Mouse (Mus musculus) liver, embryonic 12.5 days (tissue): ENCODE data around the gene Nhp2. TPM values are rescaled to one million over a fixed set of nuclear protein-coding genes. Genes with fewer than 3 reads are reported as not detected.

Source experiments
- ATAC-seq: fragments of 200-750 bp; cut with Nextera tagmentation; 2 replicates; pipeline ENCODE4 v1.8.0; 2017; ENCODE audit warnings: moderate number of reproducible peaks, mild to moderate bottlenecking, moderate library complexity
- H3K27ac ChIP-seq: fragments of 300-500 bp; sonication (generic); 2 replicates; pipeline ENCODE4 v1.5.1; 2016; ENCODE audit warnings: mild to moderate bottlenecking
- H3K27me3 ChIP-seq: fragments of 300-500 bp; sonication (generic); replicated peaks from 2 replicates; pipeline ENCODE4 v1.6.1; 2016; ENCODE audit warnings: mild to moderate bottlenecking, moderate library complexity
- H3K36me3 ChIP-seq: fragments of 300-500 bp; sonication (generic); 2 replicates; pipeline ENCODE4 v1.6.1; 2016; ENCODE audit warnings: mild to moderate bottlenecking, moderate library complexity
- H3K4me1 ChIP-seq: fragments of 300-500 bp; sonication (generic); 2 replicates; pipeline ENCODE4 v1.6.1; 2016
- H3K4me2 ChIP-seq: fragments of 300-500 bp; sonication (generic); 2 replicates; pipeline ENCODE4 v1.6.1; 2016; ENCODE audit warnings: mild to moderate bottlenecking, moderate library complexity
- H3K4me3 ChIP-seq: fragments of 300-500 bp; sonication (generic); 2 replicates; pipeline ENCODE4 v1.5.1; 2016; ENCODE audit warnings: mild to moderate bottlenecking, moderate library complexity
- H3K9ac ChIP-seq: fragments of 300-500 bp; sonication (generic); 2 replicates; pipeline ENCODE4 v1.6.1; 2016; ENCODE audit warnings: mild to moderate bottlenecking, moderate library complexity
- H3K9me3 ChIP-seq: fragments of 300-500 bp; sonication (generic); replicated peaks from 2 replicates; pipeline ENCODE4 v1.6.1; 2016; ENCODE audit warnings: mild to moderate bottlenecking, moderate library complexity
- WGBS: fragments of 180-500 bp; shearing (Covaris S2); methylation state at CpG from one replicate; pipeline ENCODE4 v1.1.7; 2016; ENCODE audit not compliant: insufficient replicate concordance; 5-methylcytosine and 5-hydroxymethylcytosine counted together
- polyA plus RNA-seq: library from polyadenylated mRNA; unstranded; fragments of >200 nt; fragmentation: Nextera tagmentation; extraction: Ambion mirVana; gene quantifications from 2 replicates; pipeline ENCODE4 v1.2.1, GENCODE M21; 2016

Nhp2 gene
- polyA plus RNA-seq, 1 experiment from 2014 or later, result 228 TPM

- Histone ChIP-seq H3K27ac (no peak overlapping the region), H3K4me3 (no peak overlapping the region), H3K9ac (no peak overlapping the region), H3K36me3 (no peaks in the 10 kb centered on the region), H3K4me1 (no peaks in the 10 kb centered on the region), H3K27me3 (no peaks in the 10 kb centered on the region), H3K9me3 (no peaks in the 10 kb centered on the region), H3K4me2 (no peak overlapping the region)
- no peak for ATAC-seq
- whole genome bisulfite sequencing, result 74% methylated on average over 9 of the region's 9 CpGs
Measured at GRCm38 (mm10) chr11:51673291-51673690, 53.8 kb downstream of the Nhp2 start.

Other genes starting within 250 kb of the Nhp2 start
- gene Phykpl, start 35.0 kb upstream of the Nhp2 start, polyA plus RNA-seq, result 20.1 and 22.2 TPM in 2 replicates
- 503 and 514 TPM in 2 replicates for gene Hnrnpab, start 12.9 kb upstream of the Nhp2 start, polyA plus RNA-seq
- 30.4 and 34.4 TPM in 2 replicates for gene Rmnd5b, start 16.2 kb downstream of the Nhp2 start, polyA plus RNA-seq
- 4.9 and 5.3 TPM in 2 replicates for gene N4bp3, start 31.1 kb downstream of the Nhp2 start, polyA plus RNA-seq
- 0.84 and 0.95 TPM in 2 replicates for gene D930048N14Rik, start 31.2 kb downstream of the Nhp2 start, polyA plus RNA-seq
- 46.6 and 50.8 TPM in 2 replicates for gene 0610009B22Rik, start 69.1 kb downstream of the Nhp2 start, polyA plus RNA-seq
- gene Sec24a, start 143.9 kb downstream of the Nhp2 start, polyA plus RNA-seq, result 9.9 and 11.0 TPM in 2 replicates
- gene Sar1b, start 144.0 kb downstream of the Nhp2 start, polyA plus RNA-seq, result 84.8 and 88.7 TPM in 2 replicates
- gene Jade2, start 237.9 kb downstream of the Nhp2 start, polyA plus RNA-seq, result 0.92 and 0.95 TPM in 2 replicates